Mouse (Mus musculus) lung, postnatal 0 days (tissue): ENCODE measurements around the gene Zmat3.
A peak's percentile ranks its signal among the peaks of the same experiment; 100 is the strongest.

Experiments
- CTCF ChIP-seq: IDR thresholded peaks from 2 replicates; pipeline ENCODE4 v1.5.1; 2016; ENCODE audit warnings: antibody characterized with exemption, mild to moderate bottlenecking
- EP300 ChIP-seq: IDR thresholded peaks from 2 replicates; pipeline ENCODE4 v1.6.1; 2016; ENCODE audit warnings: antibody characterized with exemption, mild to moderate bottlenecking, control low read depth

DNA sequence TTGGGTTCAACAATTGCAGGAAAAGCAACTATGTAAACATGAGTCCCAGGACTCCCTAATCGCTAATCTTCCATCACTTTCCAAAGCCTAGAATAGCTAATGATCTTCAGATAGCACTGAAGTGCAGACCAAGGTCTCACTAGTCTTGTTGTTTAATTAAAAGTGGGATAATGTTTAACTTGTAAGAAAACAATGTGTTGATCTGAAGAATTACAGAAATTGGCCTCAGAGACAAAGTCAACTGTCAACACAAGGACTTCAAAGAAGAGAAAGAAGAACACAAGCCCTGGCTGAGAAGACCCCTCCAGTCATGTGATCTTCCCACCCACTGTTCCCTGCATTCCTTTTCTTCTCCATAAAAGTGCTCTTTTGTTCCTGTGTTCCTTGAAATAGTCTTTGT is 61.6 kb downstream of the Zmat3 start:
- TF ChIP-seq EP300 (0 out of 2 replicates have a peak, but pooled peaks have one; percentile 28), CTCF (no peak)
